Mouse (Mus musculus): Measurements from ENCODE around the gene Ttc27.

GRCm38 (mm10) chr17:74706593-74706992 is 10.9 kb upstream of the Ttc27 start:
- no peak for TF ChIP-seq CTCF (IDR thresholded peaks at IDR 0.05; ENCODE audit: low read depth)
- no peak for TF ChIP-seq EP300 (optimal IDR thresholded peaks at IDR 0.05)
